Mouse (Mus musculus) limb, embryonic 15.5 days (tissue): ENCODE results near the gene Tspyl4. TPM values are rescaled to one million over a fixed set of nuclear protein-coding genes. Genes with fewer than 3 reads are reported as not detected.

Source experiments
- ATAC-seq: fragments of 200-750 bp; cut with Nextera tagmentation; 2 replicates; pipeline ENCODE4 v1.8.0; 2017; ENCODE audit warnings: low read depth, moderate TSS enrichment; ENCODE audit not compliant: insufficient number of reproducible peaks, low FRiP score, low TSS enrichment
- H3K27ac ChIP-seq: fragments of 300-500 bp; sonication (generic); 2 replicates; pipeline ENCODE4 v1.5.1; 2015; ENCODE audit warnings: moderate library complexity, mild to moderate bottlenecking, inconsistent platforms
- H3K27me3 ChIP-seq: fragments of 300-500 bp; sonication (generic); 2 replicates; pipeline ENCODE4 v1.6.1; 2015; ENCODE audit warnings: inconsistent platforms
- H3K36me3 ChIP-seq: fragments of 300-500 bp; sonication (generic); 2 replicates; pipeline ENCODE4 v1.6.1; 2015; ENCODE audit warnings: inconsistent platforms
- H3K4me1 ChIP-seq: fragments of 300-500 bp; sonication (generic); 2 replicates; pipeline ENCODE4 v1.6.1; 2015; ENCODE audit warnings: inconsistent platforms
- H3K4me2 ChIP-seq: fragments of 300-500 bp; sonication (generic); 2 replicates; pipeline ENCODE4 v1.6.1; 2015; ENCODE audit warnings: mild to moderate bottlenecking, inconsistent platforms
- H3K4me3 ChIP-seq: fragments of 300-500 bp; sonication (generic); 2 replicates; pipeline ENCODE4 v1.5.1; 2015; ENCODE audit warnings: mild to moderate bottlenecking, inconsistent platforms
- H3K9ac ChIP-seq: fragments of 300-500 bp; sonication (generic); 2 replicates; pipeline ENCODE4 v1.6.1; 2015; ENCODE audit warnings: inconsistent platforms
- H3K9me3 ChIP-seq: fragments of 300-500 bp; sonication (generic); 2 replicates; pipeline ENCODE4 v1.6.1; 2016; ENCODE audit warnings: inconsistent platforms
- whole genome bisulfite sequencing: fragments of 180-500 bp; shearing (Covaris S2); methylation state at CpG from one replicate; pipeline ENCODE4 v1.1.7; 2015; 5-methylcytosine and 5-hydroxymethylcytosine counted together
- polyA plus RNA-seq: library from polyadenylated mRNA; unstranded; fragments of >200 nt; fragmentation: Nextera tagmentation; extraction: Ambion mirVana; gene quantifications from 2 replicates; pipeline ENCODE4 v1.2.1, GENCODE M21; 2015

The Tspyl4 gene
- polyA plus RNA-seq, 1 experiment from 2014 or later: 17.0 TPM

DNA sequence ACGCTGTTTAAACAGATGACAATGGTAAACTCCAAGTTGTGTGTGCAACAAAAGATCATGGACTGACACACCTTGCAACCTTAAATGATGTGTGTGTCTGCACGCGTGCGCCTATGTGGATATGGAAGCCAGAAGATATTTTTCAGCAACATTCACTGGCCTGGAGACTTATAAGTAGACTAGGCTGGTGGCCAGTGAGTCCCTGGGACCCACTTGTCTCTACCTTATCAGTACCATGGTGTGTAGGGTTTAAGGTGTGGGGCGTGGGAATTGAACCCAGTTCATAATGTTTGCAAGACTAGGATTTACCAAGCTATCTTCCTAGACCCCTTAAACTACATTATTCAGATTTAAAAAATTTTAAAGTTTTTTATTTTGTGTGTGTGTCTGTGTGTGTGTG, 29.9 kb downstream of the Tspyl4 start:
- Histone ChIP-seq H3K4me2 (no peak overlapping the region), H3K4me1 (no peaks in the 10 kb centered on the region), H3K9ac (no peak overlapping the region), H3K9me3 (no peaks in the 10 kb centered on the region), H3K27me3 (no peaks in the 10 kb centered on the region), H3K4me3 (no peak overlapping the region), H3K36me3 (no peaks in the 10 kb centered on the region), H3K27ac (no peak overlapping the region)
- 60% methylated on average over 5 of the region's 5 CpGs for WGBS
- ATAC-seq: no peak

DNA sequence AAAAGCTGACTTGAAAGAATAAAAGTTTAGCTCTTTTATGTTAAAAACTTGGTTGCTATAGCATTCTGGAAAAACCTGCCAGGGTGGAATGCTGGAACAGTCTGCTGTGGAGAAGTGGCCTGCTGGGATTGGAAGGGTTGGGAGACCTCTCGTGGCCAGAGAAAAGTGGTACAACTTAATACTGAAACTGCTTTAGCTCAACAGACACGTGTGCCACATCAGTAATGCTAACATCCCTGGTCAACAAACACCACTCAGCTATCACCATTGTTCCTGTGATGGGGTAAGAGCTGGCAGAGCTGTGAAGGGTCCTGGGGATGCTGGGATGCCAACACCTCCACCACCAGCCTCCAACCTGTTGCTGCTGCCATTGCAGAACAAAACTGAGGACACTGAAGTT, 31.1 kb downstream of the Tspyl4 start:
- 4% methylated on average over 2 of the region's 2 CpGs for WGBS

DNA sequence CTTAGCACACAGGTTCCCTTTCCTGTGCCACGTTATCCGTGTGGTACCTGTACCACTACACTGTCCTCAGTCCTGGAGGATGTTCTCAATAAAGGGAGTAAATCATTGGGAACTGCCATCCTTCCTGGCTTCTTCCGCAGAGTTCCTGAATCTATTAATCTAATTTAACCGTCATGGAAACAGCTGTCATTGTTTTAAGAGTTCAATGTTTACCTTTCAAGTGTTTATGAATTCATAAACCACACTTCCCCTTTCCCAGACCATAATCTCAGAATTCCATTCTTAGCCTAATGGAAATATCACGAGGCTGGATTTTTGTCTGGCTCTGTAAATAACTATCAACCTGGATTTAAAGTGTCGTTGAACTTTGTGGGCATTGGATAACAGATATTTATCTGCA, 43.8 kb downstream of the Tspyl4 start:
- no peak overlapping the region for H3K9ac ChIP-seq
- no peaks in the 10 kb centered on the region for H3K4me1 ChIP-seq
- WGBS: 56% methylated on average over 6 of the region's 6 CpGs
- no peaks in the 10 kb centered on the region for H3K36me3 ChIP-seq
- no peaks in the 10 kb centered on the region for H3K27me3 ChIP-seq
- no peak overlapping the region for H3K4me3 ChIP-seq
- no peaks in the 10 kb centered on the region for H3K9me3 ChIP-seq
- H3K27ac ChIP-seq: no peak overlapping the region
- H3K4me2 ChIP-seq: no peak overlapping the region
- no peak for ATAC-seq

More for the DNA sequence above, 31.1 kb downstream of the Tspyl4 start:
- ATAC-seq: no peak
- H3K27ac ChIP-seq: no peak overlapping the region
- no peak overlapping the region for H3K9ac ChIP-seq
- H3K9me3 ChIP-seq: no peaks in the 10 kb centered on the region
- no peak overlapping the region for H3K4me3 ChIP-seq
- H3K27me3 ChIP-seq: no peaks in the 10 kb centered on the region
- no peaks in the 10 kb centered on the region for H3K4me1 ChIP-seq
- no peak overlapping the region for H3K4me2 ChIP-seq
- no peaks in the 10 kb centered on the region for H3K36me3 ChIP-seq

DNA sequence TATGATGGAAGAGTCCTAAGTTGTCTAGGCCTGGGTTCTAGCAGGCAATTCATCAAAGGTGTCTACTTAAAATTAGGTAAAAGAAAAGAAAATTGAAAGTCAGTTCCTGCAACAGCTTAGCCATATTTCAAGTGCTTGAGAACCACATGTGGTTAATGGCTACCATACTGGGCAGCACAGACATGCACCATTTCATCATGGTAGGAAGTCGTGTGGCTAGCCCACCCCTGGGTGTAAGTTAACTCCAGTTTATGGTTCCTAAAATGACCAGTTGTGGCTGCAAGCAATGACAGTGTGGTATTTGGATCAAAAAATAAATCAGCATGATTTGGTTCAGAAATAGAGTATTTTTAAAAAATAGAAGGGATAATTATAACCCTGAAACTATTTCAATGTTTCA, 44.6 kb downstream of the Tspyl4 start:
- H3K4me1 ChIP-seq: no peaks in the 10 kb centered on the region
- H3K9me3 ChIP-seq: no peaks in the 10 kb centered on the region
- WGBS: 40% methylated on average over 1 of the region's 1 CpGs
- H3K27ac ChIP-seq: no peak overlapping the region
- H3K36me3 ChIP-seq: no peaks in the 10 kb centered on the region
- ATAC-seq: no peak
- no peak overlapping the region for H3K4me3 ChIP-seq
- no peaks in the 10 kb centered on the region for H3K27me3 ChIP-seq
- H3K4me2 ChIP-seq: no peak overlapping the region
- no peak overlapping the region for H3K9ac ChIP-seq

Other genes starting within 250 kb of the Tspyl4 start
- gene Calhm5, start 200.9 kb upstream of the Tspyl4 start, polyA plus RNA-seq: 0.78 and 0.87 TPM in 2 replicates
- 0.59 and 1.1 TPM in 2 replicates for gene Calhm6, start 169.5 kb upstream of the Tspyl4 start, polyA plus RNA-seq
- gene Dse, start 89.7 kb upstream of the Tspyl4 start, polyA plus RNA-seq: 35.5 and 39.0 TPM in 2 replicates
- gene Tspyl1, start 15.3 kb upstream of the Tspyl4 start, polyA plus RNA-seq: 81.0 and 83.2 TPM in 2 replicates
- gene Col10a1, start 92.5 kb downstream of the Tspyl4 start, polyA plus RNA-seq: 34.8 and 45.2 TPM in 2 replicates
- 9.7 and 11.5 TPM in 2 replicates for gene Nt5dc1, start 121.1 kb downstream of the Tspyl4 start, polyA plus RNA-seq
- gene Frk, start 186.0 kb downstream of the Tspyl4 start, polyA plus RNA-seq: 12.6 TPM in 2 replicates